Mouse (Mus musculus): Measurements from ENCODE around the gene Ramp2. TPM values are rescaled to one million over a fixed set of nuclear protein-coding genes. Genes with fewer than 3 reads are reported as not detected.

Gene Ramp2
- polyA plus RNA-seq, 1 experiment from 2014 or later: 21.8 TPM

- Histone ChIP-seq H3K27ac (ENCODE audit: low read length) (no peak overlapping the region), H3K9ac (ENCODE audit: low read depth, low read length) (no peak overlapping the region), H3K4me2 (ENCODE audit: low read depth, low read length) (no peak overlapping the region), H3K4me1 (ENCODE audit: control insufficient read depth, low read depth, low read length) (no peaks in the 10 kb centered on the region; the same call in 1 of the 2 replicates), H3K36me3 (ENCODE audit: control insufficient read depth, insufficient read depth) (peaks cover 43% of the 10 kb centered on the region), H3K4me3 (ENCODE audit: low read depth, low read length) (no peak overlapping the region), H3K9me3 (replicated peaks; ENCODE audit: control insufficient read depth, low read length) (no peaks in the 10 kb centered on the region), H3K27me3 (ENCODE audit: control insufficient read depth, insufficient read depth, low read depth, low read length) (no peaks in the 10 kb centered on the region)
- 61% methylated on average over 9 of the region's 9 CpGs for whole genome bisulfite sequencing (ENCODE audit: insufficient replicate concordance)
- peak; percentile 50; the same call in 1 of the 2 replicates for ATAC-seq (ENCODE audit: low read depth)
Measured at GRCm38 (mm10) chr11:101287306-101287705, 41.5 kb downstream of the Ramp2 start.

DNA sequence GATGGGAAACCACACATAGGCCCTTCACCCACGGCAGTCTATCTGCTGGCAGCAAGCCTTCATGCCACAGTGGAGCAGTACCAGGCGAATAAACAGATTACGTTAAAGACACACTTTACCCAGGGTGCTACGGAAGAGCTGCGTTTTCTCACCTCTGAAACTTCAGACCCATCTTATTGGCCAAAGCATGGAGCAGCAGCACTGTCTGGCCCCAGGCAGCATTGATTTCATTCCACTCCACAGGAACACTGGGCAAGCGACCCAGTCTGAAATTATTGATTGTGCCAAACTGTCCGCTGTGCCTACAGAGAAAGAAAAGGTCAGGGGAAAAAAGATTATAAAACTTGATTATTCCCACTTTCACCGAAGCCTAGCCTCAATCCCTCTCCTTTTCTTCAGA is 45.4 kb downstream of the Ramp2 start:
- no peak overlapping the region for H3K27ac ChIP-seq (ENCODE audit: low read length)
- no peaks in the 10 kb centered on the region for H3K9me3 ChIP-seq (replicated peaks; ENCODE audit: control insufficient read depth, low read length)
- peaks cover 73% of the 10 kb centered on the region for H3K36me3 ChIP-seq (ENCODE audit: control insufficient read depth, insufficient read depth)
- no peak overlapping the region for H3K4me3 ChIP-seq (ENCODE audit: low read depth, low read length)
- no peak for ATAC-seq (ENCODE audit: low read depth)
- H3K4me1 ChIP-seq (ENCODE audit: control insufficient read depth, low read depth, low read length): no peaks in the 10 kb centered on the region
- H3K4me2 ChIP-seq (ENCODE audit: low read depth, low read length): no peak overlapping the region
- H3K9ac ChIP-seq (ENCODE audit: low read depth, low read length): no peak overlapping the region
- no peaks in the 10 kb centered on the region for H3K27me3 ChIP-seq (ENCODE audit: control insufficient read depth, insufficient read depth, low read depth, low read length)
- 92% methylated on average over 8 of the region's 8 CpGs for WGBS (ENCODE audit: insufficient replicate concordance)

- Histone ChIP-seq H3K4me3 (ENCODE audit: low read depth, low read length) (no peak overlapping the region), H3K9ac (ENCODE audit: low read depth, low read length) (no peak overlapping the region), H3K36me3 (ENCODE audit: control insufficient read depth, insufficient read depth) (peaks cover 61% of the 10 kb centered on the region), H3K4me2 (ENCODE audit: low read depth, low read length) (no peak overlapping the region), H3K4me1 (ENCODE audit: control insufficient read depth, low read depth, low read length) (peaks cover under 1% of the 10 kb centered on the region; the same call in 1 of the 2 replicates), H3K27ac (ENCODE audit: low read length) (no peak overlapping the region), H3K27me3 (ENCODE audit: control insufficient read depth, insufficient read depth, low read depth, low read length) (no peaks in the 10 kb centered on the region), H3K9me3 (replicated peaks; ENCODE audit: control insufficient read depth, low read length) (no peaks in the 10 kb centered on the region)
- no peak for ATAC-seq (ENCODE audit: low read depth)
- 94% methylated on average over 8 of the region's 8 CpGs for WGBS (ENCODE audit: insufficient replicate concordance)
Measured at GRCm38 (mm10) chr11:101295191-101295590, 49.4 kb downstream of the Ramp2 start.

DNA sequence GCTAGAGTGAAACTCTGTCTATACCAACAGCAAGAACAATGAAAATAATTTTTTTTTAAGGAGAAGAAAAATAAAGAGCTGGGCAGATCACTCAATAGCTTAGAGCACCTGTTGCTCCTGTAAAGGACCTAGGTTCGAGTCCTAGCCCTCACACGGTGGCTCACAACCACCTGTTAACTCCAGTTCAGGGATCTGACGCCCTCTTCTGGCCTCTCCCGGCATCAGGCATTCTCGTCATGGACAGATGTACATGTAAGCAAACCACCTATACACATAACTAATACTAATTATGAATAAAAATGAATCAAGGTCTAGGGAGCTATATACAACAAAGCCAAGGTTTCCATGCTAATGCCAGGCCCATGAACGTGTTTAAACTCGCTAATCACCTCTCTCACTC is 55.1 kb downstream of the Ramp2 start:
- Histone ChIP-seq H3K4me1 (ENCODE audit: control insufficient read depth, low read depth, low read length) (peaks cover 15% of the 10 kb centered on the region), H3K4me3 (ENCODE audit: low read depth, low read length) (peak overlapping the region; percentile 85), H3K4me2 (ENCODE audit: low read depth, low read length) (peak overlapping the region; percentile 71), H3K9me3 (replicated peaks; ENCODE audit: control insufficient read depth, low read length) (no peaks in the 10 kb centered on the region), H3K27ac (ENCODE audit: low read length) (peak overlapping the region; percentile 79), H3K9ac (ENCODE audit: low read depth, low read length) (peak overlapping the region; percentile 87), H3K27me3 (ENCODE audit: control insufficient read depth, insufficient read depth, low read depth, low read length) (no peaks in the 10 kb centered on the region), H3K36me3 (ENCODE audit: control insufficient read depth, insufficient read depth) (peaks cover 13% of the 10 kb centered on the region)
- no peak for ATAC-seq (ENCODE audit: low read depth)
- WGBS (ENCODE audit: insufficient replicate concordance): 49% methylated on average over 7 of the region's 7 CpGs

- Histone ChIP-seq H3K27ac (ENCODE audit: low read length) (peak overlapping the region; percentile 79), H3K4me3 (ENCODE audit: low read depth, low read length) (peak overlapping the region; percentile 85), H3K27me3 (ENCODE audit: control insufficient read depth, insufficient read depth, low read depth, low read length) (no peaks in the 10 kb centered on the region), H3K9me3 (replicated peaks; ENCODE audit: control insufficient read depth, low read length) (no peaks in the 10 kb centered on the region), H3K9ac (ENCODE audit: low read depth, low read length) (peak overlapping the region; percentile 87), H3K4me2 (ENCODE audit: low read depth, low read length) (peak overlapping the region; percentile 71), H3K36me3 (ENCODE audit: control insufficient read depth, insufficient read depth) (peaks cover 11% of the 10 kb centered on the region), H3K4me1 (ENCODE audit: control insufficient read depth, low read depth, low read length) (peaks cover 15% of the 10 kb centered on the region)
- 7% methylated on average over 26 of the region's 26 CpGs for WGBS (ENCODE audit: insufficient replicate concordance)
- ATAC-seq (ENCODE audit: low read depth): peak; percentile 48
Measured at GRCm38 (mm10) chr11:101301299-101302003, 55.6 kb downstream of the Ramp2 start.

GRCm38 (mm10) chr11:101302004-101302798 is 56.4 kb downstream of the Ramp2 start, which contains the start of gene Becn1:
Gene Becn1 (minus strand): TSS chr11:101302286.
- H3K9ac ChIP-seq (ENCODE audit: low read depth, low read length): peak within 1 kb of the TSS; percentile 87

DNA sequence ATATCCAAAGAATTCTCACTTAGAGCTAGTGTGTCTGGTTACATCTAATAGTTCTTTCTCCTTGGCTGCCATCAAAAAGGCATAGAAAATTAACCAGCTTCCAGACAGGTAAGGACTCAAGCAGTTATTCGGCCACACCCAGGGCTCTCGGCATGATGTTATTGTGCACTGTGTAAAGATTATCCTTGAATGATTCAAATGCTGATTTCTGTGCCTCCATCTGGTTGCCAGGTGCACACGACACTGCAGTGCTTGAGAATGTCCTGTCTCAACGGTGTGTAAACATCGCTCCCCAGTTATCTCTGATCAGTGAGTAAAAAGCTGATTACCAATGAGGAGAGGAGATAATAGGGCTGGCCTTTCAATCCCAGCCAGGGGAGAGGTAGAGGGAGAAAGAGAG is 61.9 kb downstream of the Ramp2 start:
- no peak for ATAC-seq (ENCODE audit: low read depth)
- H3K4me2 ChIP-seq (ENCODE audit: low read depth, low read length): no peak overlapping the region
- H3K4me3 ChIP-seq (ENCODE audit: low read depth, low read length): no peak overlapping the region
- no peak overlapping the region for H3K27ac ChIP-seq (ENCODE audit: low read length)
- 30% methylated on average over 5 of the region's 5 CpGs for WGBS (ENCODE audit: insufficient replicate concordance)
- no peaks in the 10 kb centered on the region; the same call in 1 of the 2 replicates for H3K4me1 ChIP-seq (ENCODE audit: control insufficient read depth, low read depth, low read length)
- H3K27me3 ChIP-seq (ENCODE audit: control insufficient read depth, insufficient read depth, low read depth, low read length): no peaks in the 10 kb centered on the region
- H3K36me3 ChIP-seq (ENCODE audit: control insufficient read depth, insufficient read depth): no peaks in the 10 kb centered on the region
- no peak overlapping the region for H3K9ac ChIP-seq (ENCODE audit: low read depth, low read length)
- no peaks in the 10 kb centered on the region for H3K9me3 ChIP-seq (replicated peaks; ENCODE audit: control insufficient read depth, low read length)

More at GRCm38 (mm10) chr11:101302004-101302798, 56.4 kb downstream of the Ramp2 start, which contains the start of gene Becn1:
- H3K36me3 ChIP-seq (ENCODE audit: control insufficient read depth, insufficient read depth): peaks cover 11% of the 10 kb centered on the region
- H3K27me3 ChIP-seq (ENCODE audit: control insufficient read depth, insufficient read depth, low read depth, low read length): no peaks in the 10 kb centered on the region
- 6% methylated on average over 39 of the region's 39 CpGs for WGBS (ENCODE audit: insufficient replicate concordance)
- H3K4me2 ChIP-seq (ENCODE audit: low read depth, low read length): peak within 1 kb of the TSS; percentile 71
- H3K9me3 ChIP-seq (replicated peaks; ENCODE audit: control insufficient read depth, low read length): no peaks in the 10 kb centered on the region
- H3K4me3 ChIP-seq (ENCODE audit: low read depth, low read length): peak within 1 kb of the TSS; percentile 85
- peak; percentile 96 for ATAC-seq (ENCODE audit: low read depth)
- H3K4me1 ChIP-seq (ENCODE audit: control insufficient read depth, low read depth, low read length): peaks cover 15% of the 10 kb centered on the region
- H3K27ac ChIP-seq (ENCODE audit: low read length): peak within 1 kb of the TSS; percentile 79

All from liver, embryonic 16.5 days (tissue).